Mouse (Mus musculus) brain, embryonic 14.5 days (tissue): Measurements from ENCODE around the gene Gm10337.

Experiments used
- CTCF ChIP-seq: fragments of 200-500 bp; IDR thresholded peaks from 2 replicates; pipeline ENCODE4 v1.5.1; 2012; ENCODE audit warnings: inconsistent platforms, mild to moderate bottlenecking, moderate library complexity, borderline replicate concordance; ENCODE audit not compliant: insufficient read depth, insufficient read length; ENCODE audit errors: extremely low read depth
- POLR2A ChIP-seq: fragments of 200-500 bp; IDR thresholded peaks from 2 replicates; pipeline ENCODE4 v1.6.1; 2012; ENCODE audit warnings: mild to moderate bottlenecking, inconsistent platforms, borderline replicate concordance; ENCODE audit not compliant: poor library complexity, insufficient read depth, insufficient read length, severe bottlenecking; ENCODE audit errors: extremely low read depth

GRCm38 (mm10) chr15:102552599-102552998 is 49.1 kb downstream of the Gm10337 start:
- TF ChIP-seq POLR2A (no peak), CTCF (no peak)
